Mouse (Mus musculus): Measurements from ENCODE around the gene Rprd1b. TPM values are rescaled to one million over a fixed set of nuclear protein-coding genes. Genes with fewer than 3 reads are reported as not detected.

Gene Rprd1b
- 18.9 and 29.2 TPM in 2 replicates for total RNA-seq (2017)

GRCm38 (mm10) chr2:158028354-158028863 is at the start of gene Rprd1b, which contains the start of gene Tti1:
Gene Rprd1b, plus strand, starts transcription at chr2:158028497.
Gene Tti1, minus strand, starts transcription at chr2:158028433.
- ATAC-seq (ENCODE audit: extremely low read depth, insufficient number of reproducible peaks, low FRiP score, poor library complexity, severe bottlenecking), result peak; percentile 85

DNA sequence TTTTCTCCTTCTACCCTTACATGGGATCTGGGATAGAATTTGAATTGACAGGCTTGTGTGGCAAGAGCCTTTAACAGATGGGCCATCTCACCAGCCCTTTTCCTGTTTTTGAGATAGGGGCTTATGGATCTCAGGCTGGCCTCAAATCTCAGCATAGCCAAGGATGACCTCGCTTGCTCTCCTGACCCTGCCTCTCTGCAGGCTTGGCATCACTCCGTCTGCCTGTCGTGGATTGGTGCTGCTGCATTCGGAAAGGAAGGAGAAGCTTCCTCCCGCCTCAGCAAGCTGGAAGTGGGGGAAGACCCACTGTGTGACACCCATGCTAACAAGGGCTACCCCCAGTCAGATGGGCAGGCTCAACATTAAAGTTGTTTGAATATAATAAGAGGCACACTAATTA is 49.1 kb upstream of the Rprd1b start:
- ATAC-seq (ENCODE audit: extremely low read depth, insufficient number of reproducible peaks, low FRiP score, poor library complexity, severe bottlenecking), result no peak

DNA sequence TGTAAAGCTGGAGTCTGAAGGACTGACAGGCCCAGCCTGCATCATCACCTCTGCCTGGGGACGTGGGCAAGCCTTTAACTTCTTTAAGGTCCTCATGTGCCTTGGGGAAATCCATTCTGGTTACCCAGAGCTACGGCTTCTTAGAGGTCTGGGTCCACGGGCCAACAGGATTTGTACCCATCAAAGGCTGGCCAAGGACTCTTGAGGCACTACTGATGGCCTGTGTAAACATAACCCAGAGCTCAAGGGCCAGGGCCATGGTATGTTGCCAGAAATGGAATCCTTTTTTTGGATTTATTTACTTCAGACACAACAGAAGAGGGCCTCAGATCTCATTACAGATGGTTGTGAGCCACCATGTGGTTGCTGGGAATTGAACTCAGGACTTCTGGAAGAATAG is 45.6 kb upstream of the Rprd1b start:
- no peak for ATAC-seq (ENCODE audit: extremely low read depth, insufficient number of reproducible peaks, low FRiP score, poor library complexity, severe bottlenecking)

DNA sequence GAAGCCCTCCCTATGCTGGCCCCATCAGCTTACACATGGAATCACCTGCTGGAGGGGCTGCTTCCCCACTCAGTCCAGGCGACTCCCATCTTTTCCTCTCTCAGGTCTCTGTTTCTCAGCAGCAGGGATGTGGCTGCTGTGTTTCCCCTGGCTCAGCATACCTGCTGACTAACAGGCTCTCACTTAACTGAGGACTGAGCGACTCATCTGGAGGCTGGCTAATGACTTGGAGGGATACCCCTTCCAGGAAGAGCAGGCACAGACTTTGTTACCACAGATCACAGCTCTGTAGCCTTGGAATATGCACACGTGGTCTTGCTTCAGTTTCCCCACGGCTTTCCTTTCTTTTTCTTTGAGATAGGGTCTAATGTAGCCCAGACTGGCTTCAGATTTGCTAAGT is 45.0 kb upstream of the Rprd1b start:
- no peak for ATAC-seq (ENCODE audit: extremely low read depth, insufficient number of reproducible peaks, low FRiP score, poor library complexity, severe bottlenecking)

- ATAC-seq (ENCODE audit: extremely low read depth, insufficient number of reproducible peaks, low FRiP score, poor library complexity, severe bottlenecking), result no peak
Measured at GRCm38 (mm10) chr2:157985611-157986010, 42.7 kb upstream of the Rprd1b start.

- no peak for ATAC-seq (ENCODE audit: extremely low read depth, insufficient number of reproducible peaks, low FRiP score, poor library complexity, severe bottlenecking)
Measured at GRCm38 (mm10) chr2:157986235-157986634, 42.1 kb upstream of the Rprd1b start.

DNA sequence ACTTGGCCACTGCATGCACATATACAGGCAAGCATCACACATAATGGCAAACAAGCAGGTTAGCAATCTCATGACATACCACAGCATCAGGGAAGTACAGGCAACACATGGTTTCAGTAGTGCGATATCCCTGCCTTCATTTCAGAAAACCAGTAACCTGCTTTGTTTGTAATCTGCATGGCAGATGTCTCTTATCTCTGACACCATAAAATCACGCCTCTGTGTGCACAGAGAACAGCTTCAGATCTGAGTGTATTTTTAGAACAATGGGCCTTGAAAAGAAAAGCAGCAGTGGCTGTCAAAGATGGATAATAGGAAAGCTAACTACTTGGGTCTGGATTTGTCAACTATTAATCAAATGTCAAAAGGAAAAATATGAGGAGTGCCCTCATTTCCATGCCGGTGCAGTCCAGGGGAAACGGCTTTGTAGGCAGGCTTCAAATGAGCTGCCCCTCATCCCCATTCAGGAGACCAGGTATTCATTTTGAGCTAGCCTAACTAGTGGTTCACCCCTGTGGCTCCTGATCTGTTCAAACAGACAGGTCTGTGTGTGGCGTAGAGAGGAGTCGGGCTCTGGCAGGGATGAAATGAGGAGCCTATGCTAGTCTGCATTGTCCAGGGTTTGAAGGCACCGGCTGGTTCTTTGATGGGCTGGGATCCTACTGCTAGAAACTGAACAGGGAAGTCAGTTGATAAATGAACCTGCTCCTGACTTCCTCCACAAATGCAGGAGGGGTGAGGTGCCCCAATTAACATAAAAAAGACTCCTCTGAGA is 39.7 kb upstream of the Rprd1b start:
- no peak for ATAC-seq (ENCODE audit: extremely low read depth, insufficient number of reproducible peaks, low FRiP score, poor library complexity, severe bottlenecking)

DNA sequence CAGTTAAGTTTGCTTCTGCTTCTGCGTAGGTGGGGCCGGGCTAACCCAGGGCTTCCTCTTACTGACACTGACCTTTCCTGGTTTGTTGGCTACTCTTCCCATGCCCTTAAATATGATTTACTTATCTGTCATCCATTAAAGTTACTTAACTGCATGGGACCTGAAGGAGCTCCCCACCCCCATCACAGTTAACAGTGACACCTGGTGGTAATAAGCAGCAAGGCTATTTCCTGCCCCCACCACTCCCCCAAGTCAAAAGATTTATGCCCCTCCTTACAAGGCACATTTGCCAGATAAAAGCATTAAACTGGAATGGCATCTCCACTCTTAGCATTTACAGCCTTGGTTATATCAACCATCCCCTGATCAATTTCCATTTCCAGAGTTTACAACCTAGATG is 38.4 kb upstream of the Rprd1b start:
- ATAC-seq (ENCODE audit: extremely low read depth, insufficient number of reproducible peaks, low FRiP score, poor library complexity, severe bottlenecking), result no peak

DNA sequence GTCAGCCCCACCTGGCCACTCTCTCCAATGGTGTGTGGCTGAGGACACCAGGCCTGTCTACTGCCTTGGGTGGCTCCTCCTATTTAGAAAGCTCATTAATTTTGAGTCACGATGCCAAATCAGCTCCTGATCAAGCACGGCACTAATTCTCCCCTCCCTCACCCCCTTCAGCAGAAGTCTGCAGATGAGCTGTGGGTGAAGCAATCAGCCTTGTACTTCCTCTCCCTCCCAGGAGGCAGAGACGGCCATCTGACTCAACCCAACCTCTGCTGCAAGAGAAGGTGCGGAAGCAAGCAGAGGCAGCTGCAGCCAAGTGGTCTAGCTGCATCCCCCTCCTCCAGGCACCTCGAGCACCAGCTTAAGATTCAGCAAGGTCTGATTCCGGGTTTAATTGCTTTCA is 37.3 kb upstream of the Rprd1b start:
- ATAC-seq (ENCODE audit: extremely low read depth, insufficient number of reproducible peaks, low FRiP score, poor library complexity, severe bottlenecking), result peak; percentile 83

DNA sequence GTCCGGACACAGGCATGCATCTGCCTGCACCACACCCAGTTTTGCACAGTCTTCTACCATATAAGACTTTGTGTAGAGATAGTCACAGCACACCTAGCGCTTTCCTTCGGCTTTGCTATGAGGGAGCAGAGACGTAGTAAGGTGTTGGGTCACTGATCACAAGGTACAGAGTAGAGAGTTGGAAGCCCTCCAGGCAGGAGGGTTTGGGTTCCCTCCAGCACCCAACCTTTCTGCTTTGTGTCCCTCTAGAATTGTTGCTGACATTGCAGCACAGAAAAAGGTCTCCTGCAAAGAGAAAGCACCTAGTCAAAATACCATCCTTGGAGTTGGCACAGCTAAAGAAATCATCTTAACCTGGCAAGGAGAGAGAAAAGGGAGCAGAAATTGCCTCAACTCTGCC is 35.8 kb upstream of the Rprd1b start:
- ATAC-seq (ENCODE audit: extremely low read depth, insufficient number of reproducible peaks, low FRiP score, poor library complexity, severe bottlenecking), result no peak

DNA sequence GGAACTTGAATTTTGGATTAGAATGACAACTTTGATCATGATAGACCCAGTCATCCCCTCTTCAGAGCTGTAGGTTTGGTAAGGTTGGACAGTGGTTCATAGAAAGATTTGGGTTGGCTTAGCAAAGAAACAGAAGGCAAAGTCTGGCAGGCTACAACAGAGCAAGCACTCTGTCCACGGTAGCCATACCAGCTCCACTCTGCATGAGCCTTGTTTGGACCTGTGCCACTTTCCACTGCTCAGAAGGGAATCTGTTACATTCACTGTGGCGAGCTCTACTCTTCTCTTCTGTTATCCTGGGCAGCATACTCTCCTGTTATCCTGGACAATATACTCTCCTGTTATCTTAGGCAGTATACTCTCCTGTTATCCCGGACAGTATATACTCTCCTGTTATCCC is 29.5 kb upstream of the Rprd1b start:
- no peak for ATAC-seq (ENCODE audit: extremely low read depth, insufficient number of reproducible peaks, low FRiP score, poor library complexity, severe bottlenecking)

DNA sequence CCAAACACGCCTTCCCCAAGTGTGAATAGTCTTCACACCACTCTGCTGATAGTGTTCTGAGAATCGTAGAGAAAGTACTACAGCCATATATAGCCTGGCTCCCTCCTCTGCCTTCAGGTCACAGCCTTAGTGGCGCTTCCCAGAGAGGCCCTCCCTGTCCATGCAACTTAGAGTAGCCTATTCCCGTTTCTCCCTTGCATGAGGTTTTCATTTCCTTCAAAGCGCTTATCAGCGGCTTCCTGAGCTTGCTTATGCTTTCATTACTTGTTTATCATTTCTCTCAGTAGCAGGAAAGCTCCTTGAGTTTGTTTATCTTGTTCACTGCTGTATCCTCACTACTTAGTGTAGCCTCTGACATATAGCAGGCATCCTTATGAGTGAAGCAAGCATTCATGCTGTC is 23.7 kb upstream of the Rprd1b start:
- ATAC-seq (ENCODE audit: extremely low read depth, insufficient number of reproducible peaks, low FRiP score, poor library complexity, severe bottlenecking), result no peak

GRCm38 (mm10) chr2:158005641-158006040 is 22.7 kb upstream of the Rprd1b start:
- ATAC-seq (ENCODE audit: extremely low read depth, insufficient number of reproducible peaks, low FRiP score, poor library complexity, severe bottlenecking), result no peak

DNA sequence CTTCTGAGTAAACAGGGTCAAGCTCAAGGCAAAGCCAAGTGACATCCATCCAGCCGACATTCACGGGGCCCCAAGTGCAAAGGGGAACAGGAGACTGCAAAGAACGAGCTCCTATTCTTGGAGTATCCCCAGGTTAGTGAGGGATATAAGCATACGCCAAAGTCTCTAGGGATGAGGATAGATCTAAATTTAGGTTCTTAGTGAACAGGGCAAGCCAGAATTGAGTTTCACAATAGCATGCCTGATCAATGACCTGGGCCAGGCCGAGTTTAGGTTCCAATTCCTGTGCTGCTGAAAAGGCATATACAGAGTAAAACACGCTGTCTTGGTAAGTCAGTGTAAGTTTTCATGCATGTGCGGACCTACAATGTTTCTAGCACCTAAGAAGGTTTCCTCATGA is 18.9 kb upstream of the Rprd1b start:
- ATAC-seq (ENCODE audit: extremely low read depth, insufficient number of reproducible peaks, low FRiP score, poor library complexity, severe bottlenecking), result no peak

- no peak for ATAC-seq (ENCODE audit: extremely low read depth, insufficient number of reproducible peaks, low FRiP score, poor library complexity, severe bottlenecking)
Measured at GRCm38 (mm10) chr2:158012608-158013007, 15.7 kb upstream of the Rprd1b start.

- no peak for ATAC-seq (ENCODE audit: extremely low read depth, insufficient number of reproducible peaks, low FRiP score, poor library complexity, severe bottlenecking)
Measured at GRCm38 (mm10) chr2:158017330-158017729, 11.0 kb upstream of the Rprd1b start.

DNA sequence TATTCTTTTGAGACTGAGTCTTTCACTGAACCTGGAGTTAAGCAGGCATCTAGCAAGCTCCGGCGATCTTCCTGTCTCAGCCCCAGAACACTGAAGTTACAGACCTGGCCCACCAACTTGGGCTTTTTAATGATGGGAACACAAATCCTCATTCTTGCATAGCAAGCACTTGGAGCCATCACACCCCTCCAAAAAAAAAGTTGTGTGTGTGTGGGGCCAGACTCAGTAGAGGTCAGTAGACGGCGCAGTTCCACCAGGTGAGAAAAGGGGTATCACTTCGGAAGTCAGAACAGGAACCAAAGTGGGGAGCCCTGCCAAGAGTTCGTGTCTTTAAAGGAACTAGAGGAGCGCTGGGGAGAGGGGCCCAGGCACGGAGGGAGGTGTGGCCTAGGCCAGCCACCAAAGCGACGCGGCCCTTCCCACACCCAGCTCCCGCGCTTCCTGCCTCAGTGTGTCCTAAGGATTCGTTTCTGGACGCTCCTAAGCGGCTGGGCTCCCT is 393 bp upstream of the Rprd1b start:
- ATAC-seq (ENCODE audit: extremely low read depth, insufficient number of reproducible peaks, low FRiP score, poor library complexity, severe bottlenecking), result peak; percentile 74

DNA sequence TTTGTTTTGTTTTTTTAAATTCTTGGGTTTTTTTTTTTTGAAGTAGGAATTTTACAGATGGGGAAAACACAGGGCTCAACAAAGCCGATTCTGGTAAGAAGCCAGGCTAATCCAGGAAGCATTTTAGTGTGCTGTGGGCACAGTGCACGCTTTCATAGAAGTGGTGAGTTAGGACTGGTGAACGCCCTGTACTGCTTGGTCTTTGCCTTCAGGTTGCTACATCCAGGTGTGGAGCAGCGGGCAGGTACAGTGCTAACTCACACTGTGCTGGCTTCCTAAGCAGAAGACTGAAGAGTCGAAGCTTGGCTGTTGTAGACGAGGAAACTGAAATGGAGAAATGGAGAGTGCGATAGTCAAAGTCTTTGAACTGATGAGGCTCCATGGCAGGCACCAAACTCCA is 1.7 kb downstream of the Rprd1b start:
- no peak for ATAC-seq (ENCODE audit: extremely low read depth, insufficient number of reproducible peaks, low FRiP score, poor library complexity, severe bottlenecking)

- ATAC-seq (ENCODE audit: extremely low read depth, insufficient number of reproducible peaks, low FRiP score, poor library complexity, severe bottlenecking), result no peak
Measured at GRCm38 (mm10) chr2:158035813-158036212, 7.5 kb downstream of the Rprd1b start.

DNA sequence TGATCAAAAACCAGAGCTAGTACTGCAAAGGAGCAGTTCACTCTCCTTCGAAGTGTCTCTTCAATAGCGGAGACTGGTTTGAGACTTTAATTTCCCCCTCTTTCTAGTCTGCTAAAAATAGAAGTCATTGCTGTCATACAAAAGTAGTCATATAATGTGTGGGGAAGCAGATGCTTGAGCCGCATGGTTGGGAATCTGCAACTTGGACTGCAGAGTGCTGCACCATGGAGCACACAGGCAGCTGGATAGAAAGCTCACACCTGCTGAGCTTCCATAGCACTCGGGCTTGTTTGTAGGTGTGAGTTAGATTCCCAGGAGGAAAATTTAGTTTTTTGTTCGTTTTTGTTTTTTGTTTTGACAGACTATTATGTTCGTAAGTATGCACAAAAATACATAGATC is 8.1 kb downstream of the Rprd1b start:
- no peak for ATAC-seq (ENCODE audit: extremely low read depth, insufficient number of reproducible peaks, low FRiP score, poor library complexity, severe bottlenecking)

DNA sequence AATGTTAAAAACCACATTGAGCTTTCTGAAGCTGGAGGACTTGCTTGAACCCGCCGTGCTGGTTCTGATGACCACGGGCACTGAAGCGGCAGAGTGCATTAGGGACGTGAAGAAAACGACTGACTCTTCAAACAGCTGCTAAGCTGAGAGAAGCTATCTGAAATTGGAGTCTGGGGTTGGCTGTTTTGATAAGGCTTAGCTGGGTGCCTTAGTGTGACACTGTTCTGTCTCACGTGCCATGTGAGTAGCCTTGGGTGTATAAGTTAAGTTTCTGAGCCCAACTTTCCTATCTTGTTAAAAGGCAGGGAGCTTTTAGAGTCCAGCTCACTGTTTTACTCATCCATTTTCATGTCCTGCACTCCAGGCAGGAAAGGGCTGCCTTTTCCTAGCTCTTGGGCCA is 8.7 kb downstream of the Rprd1b start:
- ATAC-seq (ENCODE audit: extremely low read depth, insufficient number of reproducible peaks, low FRiP score, poor library complexity, severe bottlenecking), result no peak

Measured in neutrophil, adult 5-6 weeks (primary cell).